Mouse (Mus musculus) erythroblast, embryonic 14.5 days (primary cell): ENCODE measurements around the gene Dok1.

Experiments used
- GATA1 ChIP-seq: IDR thresholded peaks from 2 replicates; pipeline ENCODE4 v1.6.1; 2012; ENCODE audit warnings: low read length, inconsistent platforms, mixed read lengths
- TAL1 ChIP-seq: IDR thresholded peaks from 3 replicates; pipeline ENCODE4 v1.6.1; 2012; ENCODE audit warnings: low read length, inconsistent platforms, mixed read lengths

- TF ChIP-seq TAL1 (no peak), GATA1 (no peak)
Observed at GRCm38 (mm10) chr6:83070311-83071219, 37.3 kb upstream of the Dok1 start.
